Mouse (Mus musculus): Measurements from ENCODE around the gene Ets1.

GRCm38 (mm10) chr9:32593816-32594215 lies 42.2 kb upstream of the Ets1 start:
- no peak for TF ChIP-seq POLR2A (IDR thresholded peaks at IDR 0.05; ENCODE audit: borderline replicate concordance, insufficient read depth, low read length)
- TF ChIP-seq CTCF (IDR thresholded peaks at IDR 0.05; ENCODE audit: borderline replicate concordance, insufficient read depth, low read depth, low read length), result no peak

All from cerebellum, adult 2 months (tissue).